Mouse (Mus musculus) layer of hippocampus, adult 9-11 months (tissue): Measurements from ENCODE around the gene Hmces.
"Not testable (repeated sequence)": the region's sequence is repeated elsewhere in the genome, so short reads cannot be mapped to it uniquely, and the experiment has no call there.

Experiments used
- DNase-seq: peaks from one replicate; pipeline ENCODE4 v3.0.0; 2022

The Hmces gene

DNA sequence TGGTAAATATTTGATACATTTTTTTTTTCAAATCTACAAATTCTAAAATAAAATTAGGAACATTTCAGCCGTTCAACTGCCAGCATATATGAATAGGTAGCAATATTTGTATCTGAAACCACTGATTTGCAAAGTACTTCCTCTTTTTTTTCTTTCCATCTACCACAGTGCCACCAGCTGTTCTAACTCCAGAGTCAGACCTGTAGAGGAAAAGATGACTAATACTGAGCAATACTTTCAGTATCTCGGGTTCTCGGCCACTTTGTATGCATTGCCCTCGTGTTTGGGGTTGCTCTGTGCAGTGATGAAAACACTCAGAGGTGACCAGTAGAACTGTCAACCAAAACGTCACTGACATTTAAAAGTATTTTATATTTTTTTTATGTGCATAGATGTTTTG, 2.2 kb downstream of the Hmces start:
- no peak for DNase-seq

DNA sequence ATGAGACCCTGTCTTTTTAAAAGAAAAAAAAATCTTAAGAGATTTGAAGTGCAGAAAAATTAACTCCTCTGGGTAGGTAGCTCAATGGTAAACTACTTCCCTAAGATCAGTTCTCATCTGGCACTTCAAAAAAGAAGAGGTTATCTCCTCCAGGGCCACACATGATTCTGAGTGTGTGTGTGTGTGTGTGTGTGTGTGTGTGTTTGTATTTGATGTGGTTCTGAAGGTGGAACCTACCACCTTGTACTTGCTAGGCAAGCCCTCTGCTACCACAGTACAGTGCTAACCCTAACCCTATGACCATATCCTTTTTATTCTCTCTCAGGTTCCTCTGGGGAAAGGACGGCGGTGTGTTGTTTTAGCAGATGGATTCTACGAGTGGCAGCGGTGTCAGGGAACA, 7.5 kb downstream of the Hmces start:
- DNase-seq = no peak

DNA sequence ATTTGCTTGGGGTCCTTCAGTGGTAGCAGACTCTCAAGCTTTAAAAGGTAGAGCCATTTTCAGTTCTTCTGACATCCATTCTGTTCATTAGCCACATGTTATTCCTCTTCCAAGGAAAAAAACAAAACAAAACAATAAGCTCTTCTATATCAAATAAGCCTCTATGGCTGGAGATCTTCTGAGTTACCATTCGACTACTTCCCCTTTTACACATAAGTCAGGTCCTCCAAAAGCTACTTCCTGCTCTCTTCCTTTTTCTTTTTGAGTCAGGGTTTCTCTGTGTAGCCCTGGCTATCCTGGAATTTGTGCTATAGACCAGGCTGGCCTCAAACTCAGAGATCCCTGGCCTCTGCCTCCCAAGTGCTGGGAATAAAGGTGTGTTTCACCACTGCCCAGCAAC, 9.9 kb downstream of the Hmces start:
- DNase-seq = no peak

DNA sequence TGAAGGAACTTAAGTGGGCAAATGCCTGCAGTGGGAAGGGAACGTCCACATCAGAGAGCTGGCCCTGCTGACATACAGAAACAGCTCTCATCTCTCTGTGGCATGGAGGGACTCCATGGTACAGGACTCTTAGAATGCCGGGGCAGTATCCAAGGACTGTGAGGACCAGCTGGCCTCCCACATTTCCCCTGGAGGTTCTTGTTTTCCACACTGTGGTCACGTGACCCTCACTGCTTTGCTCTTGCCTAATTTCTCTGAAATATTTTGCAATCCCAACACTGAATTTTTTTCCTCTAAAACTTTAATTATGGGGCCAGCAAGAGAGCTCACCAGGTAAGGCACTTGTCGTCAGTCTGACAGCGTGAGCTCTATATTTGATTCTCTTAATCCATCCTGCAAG, 21.3 kb downstream of the Hmces start:
- no peak for DNase-seq

DNA sequence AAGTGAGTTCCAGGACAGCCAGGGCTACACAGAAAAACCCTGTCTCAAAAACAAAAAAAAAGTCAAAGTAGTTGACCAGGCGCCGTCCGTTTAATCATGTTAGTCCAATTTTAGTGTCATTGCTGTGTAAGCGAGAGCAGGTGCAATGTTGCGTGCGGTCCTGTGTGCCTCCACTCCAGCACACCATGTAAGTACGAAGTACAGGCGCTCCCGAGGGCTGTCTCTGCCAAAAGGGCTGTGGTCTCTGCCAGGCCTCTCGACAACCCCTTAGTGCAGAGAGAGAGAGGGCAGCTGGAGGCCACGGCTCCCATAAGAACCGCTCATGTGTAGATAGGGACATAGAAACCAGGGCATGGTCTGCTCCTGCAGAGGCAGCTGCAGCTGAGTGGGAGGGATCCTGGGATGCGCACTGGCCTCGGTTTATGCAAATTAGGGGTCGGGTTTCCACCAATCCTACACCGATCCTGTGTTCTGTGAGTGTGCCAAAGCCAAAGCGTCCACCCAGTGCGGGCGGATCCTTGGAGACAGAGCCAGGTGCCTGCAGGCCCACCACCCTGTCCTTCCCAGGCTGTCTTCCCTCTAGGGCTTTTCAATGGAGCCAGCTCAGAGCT, 23.5 kb downstream of the Hmces start:
- no peak for DNase-seq

DNA sequence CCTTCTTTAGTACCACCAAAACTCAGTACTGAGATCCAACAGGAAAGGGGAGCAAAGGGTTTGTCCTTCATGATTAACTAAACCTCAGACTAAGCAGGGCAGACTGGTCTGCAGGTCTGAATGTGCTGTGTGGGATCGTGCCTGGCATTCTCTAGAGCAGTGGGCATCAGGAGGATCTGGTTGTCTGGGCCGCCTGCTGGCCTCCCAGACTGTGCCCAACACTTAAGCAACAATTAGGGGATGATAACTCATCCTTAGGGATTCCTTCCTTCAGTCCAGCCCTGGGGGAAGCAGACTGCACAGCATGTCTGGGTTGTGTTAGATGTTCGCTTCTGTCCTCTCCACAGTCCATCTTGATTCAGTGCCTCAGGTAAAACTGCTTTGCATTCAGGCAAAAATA, 25.2 kb downstream of the Hmces start:
- no peak for DNase-seq

DNA sequence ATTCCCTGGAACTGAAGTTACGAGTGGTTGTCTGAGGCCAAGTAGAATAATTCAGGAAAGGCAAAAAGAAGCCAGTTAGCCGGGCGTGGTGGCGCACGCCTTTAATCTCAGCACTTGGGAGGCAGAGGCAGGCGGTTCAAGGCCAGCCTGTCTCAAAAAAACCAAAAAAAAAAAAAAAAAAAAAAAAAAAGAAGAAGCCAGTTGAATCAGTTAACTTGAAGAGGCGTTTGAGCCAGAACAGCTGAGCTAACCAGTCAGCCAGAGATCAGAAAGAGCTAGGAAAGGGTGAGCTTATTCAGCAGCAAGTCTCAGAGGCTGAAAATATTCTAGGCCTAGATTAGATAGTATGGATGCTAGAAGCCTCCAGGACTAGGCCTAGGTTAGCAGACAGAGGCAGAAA, 28.4 kb downstream of the Hmces start:
- no peak for DNase-seq

- not testable (repeated sequence) for DNase-seq
These were observed 48.7 kb downstream of the Hmces start for GRCm38 (mm10) chr6:87962457-87962856.

GRCm38 (mm10) chr6:87970041-87970440, 56.3 kb downstream of the Hmces start:
- no peak for DNase-seq

DNA sequence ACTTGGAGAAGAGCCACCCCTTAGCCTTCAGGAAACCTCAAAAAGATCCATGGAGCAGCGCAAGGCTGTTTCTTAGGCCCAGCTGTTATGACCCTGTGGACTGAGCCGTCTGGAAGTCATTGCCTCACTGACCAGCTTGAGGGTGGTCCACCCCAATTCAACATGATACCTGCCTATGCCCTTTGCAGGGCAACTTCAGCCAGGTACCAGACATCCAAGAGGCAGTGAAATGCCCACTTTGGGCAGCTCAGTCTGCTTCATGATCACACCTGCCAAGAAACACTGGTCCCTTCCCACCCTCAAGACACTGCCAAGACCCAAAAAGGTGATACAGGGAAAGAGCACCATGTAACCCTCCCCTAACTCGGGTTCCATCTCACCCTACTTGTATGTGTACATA, 66.0 kb downstream of the Hmces start:
- DNase-seq = no peak

- DNase-seq = peak; percentile 90
These were observed 66.8 kb downstream of the Hmces start for GRCm38 (mm10) chr6:87980374-87981029.

GRCm38 (mm10) chr6:87981030-87981485, 67.3 kb downstream of the Hmces start:
- DNase-seq = no peak

DNA sequence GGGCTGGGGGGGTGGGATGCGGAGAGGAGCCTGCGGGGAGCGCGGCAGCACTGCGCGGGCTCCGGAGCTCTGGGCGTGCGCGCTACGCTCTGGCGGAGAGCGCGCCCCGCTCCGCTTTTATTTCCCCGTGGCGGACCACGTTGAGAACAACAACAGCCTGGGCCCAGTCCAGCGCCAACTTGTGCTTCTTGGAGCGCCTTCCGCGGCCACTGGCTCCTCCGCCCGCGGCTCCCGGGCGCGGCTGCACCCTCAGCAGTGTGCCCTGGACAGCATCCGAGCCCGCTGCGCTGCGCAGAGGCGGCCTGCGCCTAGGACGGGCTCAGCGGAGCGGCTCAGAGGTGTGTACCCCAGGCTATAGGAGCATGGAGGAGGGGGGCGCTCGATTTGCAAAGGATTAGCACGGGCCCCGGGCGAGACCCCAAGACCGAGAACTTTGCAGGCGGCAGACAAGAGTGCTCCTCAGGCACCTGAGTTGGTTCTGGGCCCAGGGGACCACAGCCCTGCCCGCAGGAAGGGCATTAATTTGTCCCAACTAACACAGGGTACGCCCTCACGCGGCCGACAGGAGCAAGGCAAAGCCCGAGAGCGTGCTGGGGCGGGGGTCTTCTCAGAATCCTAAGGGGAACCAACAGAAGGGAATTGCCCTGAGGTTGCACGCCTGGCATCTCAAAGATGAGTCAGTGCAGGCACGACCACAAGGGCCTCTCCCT, 68.0 kb downstream of the Hmces start, which contains the start of gene H1fx:
H1fx (minus strand) TSS at position 91 of the 710 bp plus-strand sequence.
- peak; percentile 62 for DNase-seq

DNA sequence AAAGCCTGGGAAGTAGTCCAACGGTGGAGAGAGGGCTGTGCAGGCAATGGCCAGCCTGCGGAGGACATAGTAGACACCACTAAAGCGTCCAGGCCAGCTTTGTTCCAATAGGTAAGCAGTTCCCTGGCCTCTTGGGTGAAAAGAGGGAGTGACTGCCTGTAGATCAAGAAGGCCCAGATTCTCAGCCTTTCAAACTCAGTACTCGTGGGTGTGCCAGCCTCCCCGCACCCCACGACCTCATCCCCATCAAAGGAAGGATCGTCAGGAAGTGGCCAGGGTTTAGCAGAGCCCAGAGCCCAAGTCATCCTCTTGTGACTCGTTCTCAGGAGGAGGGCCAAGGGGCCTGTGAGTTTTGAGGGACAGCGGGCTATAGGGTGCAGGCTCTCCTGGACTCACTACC, 68.8 kb downstream of the Hmces start:
- no peak for DNase-seq
